Mouse (Mus musculus) kidney, embryonic 15.5 days (tissue): ENCODE data around the gene Rere. TPM values are rescaled to one million over a fixed set of nuclear protein-coding genes. Genes with fewer than 3 reads are reported as not detected.
"Not testable (repeated sequence)": the region's sequence is repeated elsewhere in the genome, so short reads cannot be mapped to it uniquely, and the experiment has no call there.

Experiments used
- ATAC-seq: fragments of 200-750 bp; cut with Nextera tagmentation; replicated peaks from 2 replicates; pipeline ENCODE4 v1.8.0; 2017; ENCODE audit warnings: moderate TSS enrichment; ENCODE audit not compliant: low FRiP score
- H3K27ac ChIP-seq: fragments of 300-500 bp; sonication (generic); 2 replicates; pipeline ENCODE4 v1.5.1; 2015; ENCODE audit warnings: mild to moderate bottlenecking, inconsistent platforms
- H3K27me3 ChIP-seq: fragments of 300-500 bp; sonication (generic); 2 replicates; pipeline ENCODE4 v1.6.1; 2015; ENCODE audit warnings: inconsistent platforms
- H3K36me3 ChIP-seq: fragments of 300-500 bp; sonication (generic); 2 replicates; pipeline ENCODE4 v1.6.1; 2015; ENCODE audit warnings: inconsistent platforms
- H3K4me1 ChIP-seq: fragments of 300-500 bp; sonication (generic); 2 replicates; pipeline ENCODE4 v1.6.1; 2015; ENCODE audit warnings: inconsistent platforms
- H3K4me2 ChIP-seq: fragments of 300-500 bp; sonication (generic); 2 replicates; pipeline ENCODE4 v1.6.1; 2015; ENCODE audit warnings: moderate library complexity, mild to moderate bottlenecking, inconsistent platforms
- H3K4me3 ChIP-seq: fragments of 300-500 bp; sonication (generic); replicated peaks from 2 replicates; pipeline ENCODE4 v1.5.1; 2015; ENCODE audit warnings: mild to moderate bottlenecking, inconsistent platforms
- H3K9ac ChIP-seq: fragments of 300-500 bp; sonication (generic); 2 replicates; pipeline ENCODE4 v1.6.1; 2015; ENCODE audit warnings: mild to moderate bottlenecking, inconsistent platforms
- H3K9me3 ChIP-seq: fragments of 300-500 bp; sonication (generic); replicated peaks from 2 replicates; pipeline ENCODE4 v1.6.1; 2016; ENCODE audit warnings: inconsistent platforms
- WGBS: fragments of 180-500 bp; shearing (Covaris S2); methylation state at CpG from one replicate; pipeline ENCODE4 v1.1.7; 2015; ENCODE audit warnings: mixed read lengths; 5-methylcytosine and 5-hydroxymethylcytosine counted together
- polyA plus RNA-seq: library from polyadenylated mRNA; unstranded; fragments of >200 nt; fragmentation: Nextera tagmentation; extraction: Ambion mirVana; gene quantifications from 2 replicates; pipeline ENCODE4 v1.2.1, GENCODE M21; 2015

The Rere gene
- polyA plus RNA-seq, 1 experiment from 2014 or later = 35.1 TPM

DNA sequence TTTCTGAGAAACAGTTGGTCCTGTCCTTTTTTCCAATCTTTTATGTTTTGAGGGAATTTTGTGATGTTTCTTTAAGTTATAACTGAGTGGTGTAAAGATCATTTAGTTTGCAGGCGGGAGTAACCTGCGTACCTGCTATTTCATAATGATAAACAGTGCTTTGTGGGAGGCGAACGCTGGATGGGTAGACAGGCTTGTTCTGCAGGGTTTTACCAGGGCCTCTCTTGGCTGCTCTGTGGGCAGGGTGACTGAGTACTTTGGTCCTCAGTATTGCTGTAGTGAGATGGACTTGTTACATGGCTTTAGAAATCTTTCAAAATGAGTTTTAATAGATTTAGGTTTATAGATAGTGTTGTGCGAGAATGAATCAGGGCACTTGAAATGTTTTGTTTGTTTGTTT, 205.7 kb downstream of the Rere start:
- WGBS = 42% methylated on average over 5 of the region's 5 CpGs
- no peaks in the 10 kb centered on the region for H3K9me3 ChIP-seq
- H3K27ac ChIP-seq = peak overlapping the region; percentile 86
- H3K36me3 ChIP-seq = peaks cover 18% of the 10 kb centered on the region
- H3K9ac ChIP-seq = no peak overlapping the region
- H3K4me3 ChIP-seq = no peak overlapping the region
- H3K4me1 ChIP-seq = peaks cover 40% of the 10 kb centered on the region
- ATAC-seq = no peak
- no peak overlapping the region for H3K4me2 ChIP-seq
- no peaks in the 10 kb centered on the region for H3K27me3 ChIP-seq

DNA sequence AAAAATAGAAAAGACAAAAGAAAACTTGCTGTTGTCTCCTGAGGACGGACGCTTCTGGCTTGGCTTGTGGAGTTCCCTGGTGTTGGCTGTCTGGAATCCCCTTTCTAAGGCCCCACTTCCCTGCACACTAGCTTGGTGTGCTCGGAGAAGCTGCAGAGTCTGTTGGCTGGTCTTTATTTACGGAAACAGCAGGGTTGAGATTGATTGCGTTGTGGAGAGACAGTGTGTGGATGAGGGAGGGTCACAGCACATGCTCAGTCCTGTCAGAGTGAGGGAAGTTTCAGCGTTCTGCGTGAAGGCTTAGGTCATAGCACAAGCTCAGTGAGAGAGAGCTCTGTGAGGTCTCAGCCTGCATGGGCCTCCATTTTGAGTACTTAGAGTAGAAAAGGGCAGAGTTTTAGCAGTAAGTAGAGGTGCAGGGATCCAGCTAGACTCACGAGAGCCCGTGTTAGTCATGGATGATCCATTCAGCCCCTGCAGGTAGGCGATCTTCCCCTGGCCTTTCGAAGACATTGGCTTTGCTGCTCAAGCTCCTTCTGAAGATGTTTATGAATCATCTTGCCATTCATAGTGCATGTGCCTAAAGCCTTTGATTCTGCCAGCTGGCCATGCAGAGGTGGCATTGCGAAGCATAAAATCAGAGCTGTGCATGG, 206.8 kb downstream of the Rere start:
- peak; percentile 97 for ATAC-seq
- H3K27me3 ChIP-seq = no peaks in the 10 kb centered on the region

DNA sequence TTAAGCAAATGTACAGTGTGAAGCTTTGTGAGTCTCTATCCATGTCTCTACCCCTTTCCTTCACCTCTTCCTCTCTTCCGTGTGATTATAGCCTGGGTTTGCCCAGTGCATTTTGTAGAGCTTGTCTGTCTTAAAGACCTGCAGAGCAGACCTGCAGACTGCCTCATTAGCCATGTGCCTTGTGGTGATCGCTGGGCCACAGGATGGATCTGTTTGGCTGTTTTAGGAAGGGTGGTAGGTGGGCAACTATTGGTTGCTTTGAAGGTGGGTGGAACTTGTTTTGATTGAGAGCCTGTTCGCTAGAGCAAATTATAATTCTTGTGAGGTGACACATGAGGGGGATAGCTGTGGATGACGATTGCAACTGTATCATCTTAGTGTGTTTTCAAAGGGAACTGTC, 207.3 kb downstream of the Rere start:
- no peak for ATAC-seq
- peak overlapping the region; percentile 33 for H3K4me3 ChIP-seq
- H3K9me3 ChIP-seq = no peaks in the 10 kb centered on the region
- peaks cover 46% of the 10 kb centered on the region for H3K4me1 ChIP-seq
- peak overlapping the region; percentile 86 for H3K27ac ChIP-seq
- peak overlapping the region; percentile 62 for H3K4me2 ChIP-seq
- H3K27me3 ChIP-seq = no peaks in the 10 kb centered on the region
- peak overlapping the region; percentile 33; the same call in 1 of the 2 replicates for H3K9ac ChIP-seq
- 46% methylated on average over 4 of the region's 4 CpGs for whole genome bisulfite sequencing
- peaks cover 10% of the 10 kb centered on the region; the same call in 1 of the 2 replicates for H3K36me3 ChIP-seq

More for the DNA sequence above, 206.8 kb downstream of the Rere start:
- peaks cover 42% of the 10 kb centered on the region for H3K4me1 ChIP-seq
- H3K27ac ChIP-seq = peak overlapping the region; percentile 86
- H3K9me3 ChIP-seq = no peaks in the 10 kb centered on the region
- peak overlapping the region; percentile 33; the same call in 1 of the 2 replicates for H3K9ac ChIP-seq
- peak overlapping the region; percentile 62 for H3K4me2 ChIP-seq
- peak overlapping the region; percentile 33 for H3K4me3 ChIP-seq
- peaks cover 10% of the 10 kb centered on the region; the same call in 1 of the 2 replicates for H3K36me3 ChIP-seq
- 14% methylated on average over 12 of the region's 12 CpGs for WGBS

DNA sequence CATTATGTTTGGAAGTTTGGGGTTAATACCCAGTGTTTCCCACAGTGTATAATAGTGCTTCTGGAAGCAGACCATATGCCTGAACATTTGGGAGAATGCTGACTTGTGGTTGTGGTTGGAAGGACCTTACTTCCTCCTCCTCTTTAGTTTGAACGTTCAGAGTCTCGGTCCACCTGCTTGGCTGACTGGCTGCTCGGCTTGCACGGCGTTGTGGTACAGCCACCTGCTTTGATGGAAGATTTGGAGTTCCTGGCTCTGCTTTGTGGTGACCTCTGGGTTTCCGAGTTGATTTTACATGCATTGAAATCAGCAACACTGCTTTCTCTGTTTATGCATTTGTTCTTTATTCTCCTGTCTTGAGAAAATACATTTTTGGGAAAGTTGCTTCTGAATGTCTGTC, 208.6 kb downstream of the Rere start:
- Histone ChIP-seq H3K9me3 (no peaks in the 10 kb centered on the region), H3K4me2 (no peak overlapping the region), H3K27ac (no peak overlapping the region), H3K4me3 (no peak overlapping the region), H3K36me3 (peaks cover 8% of the 10 kb centered on the region), H3K9ac (no peak overlapping the region), H3K4me1 (peaks cover 46% of the 10 kb centered on the region), H3K27me3 (no peaks in the 10 kb centered on the region)
- 69% methylated on average over 6 of the region's 6 CpGs for WGBS
- no peak for ATAC-seq

DNA sequence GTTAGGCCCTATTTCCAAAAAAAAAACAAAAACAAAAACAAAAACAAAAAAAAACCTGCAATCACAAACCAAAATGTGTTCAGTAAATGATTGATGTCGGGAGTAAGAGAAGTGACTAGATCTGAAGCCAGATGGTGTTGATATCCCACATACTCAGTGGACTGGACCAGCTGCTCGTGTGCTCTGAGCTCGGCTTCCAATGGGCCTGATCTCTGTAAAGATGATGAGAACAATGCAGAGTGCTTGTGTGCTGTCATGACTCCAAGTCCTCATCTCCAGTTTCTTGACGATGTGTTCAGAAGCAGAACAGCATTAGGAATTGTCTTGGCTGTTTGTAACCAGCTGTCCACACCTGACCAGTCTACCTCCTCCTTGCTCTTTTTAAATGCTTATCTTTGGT, 210.3 kb downstream of the Rere start:
- WGBS = 88% methylated on average over 4 of the region's 4 CpGs
- no peaks in the 10 kb centered on the region for H3K9me3 ChIP-seq

DNA sequence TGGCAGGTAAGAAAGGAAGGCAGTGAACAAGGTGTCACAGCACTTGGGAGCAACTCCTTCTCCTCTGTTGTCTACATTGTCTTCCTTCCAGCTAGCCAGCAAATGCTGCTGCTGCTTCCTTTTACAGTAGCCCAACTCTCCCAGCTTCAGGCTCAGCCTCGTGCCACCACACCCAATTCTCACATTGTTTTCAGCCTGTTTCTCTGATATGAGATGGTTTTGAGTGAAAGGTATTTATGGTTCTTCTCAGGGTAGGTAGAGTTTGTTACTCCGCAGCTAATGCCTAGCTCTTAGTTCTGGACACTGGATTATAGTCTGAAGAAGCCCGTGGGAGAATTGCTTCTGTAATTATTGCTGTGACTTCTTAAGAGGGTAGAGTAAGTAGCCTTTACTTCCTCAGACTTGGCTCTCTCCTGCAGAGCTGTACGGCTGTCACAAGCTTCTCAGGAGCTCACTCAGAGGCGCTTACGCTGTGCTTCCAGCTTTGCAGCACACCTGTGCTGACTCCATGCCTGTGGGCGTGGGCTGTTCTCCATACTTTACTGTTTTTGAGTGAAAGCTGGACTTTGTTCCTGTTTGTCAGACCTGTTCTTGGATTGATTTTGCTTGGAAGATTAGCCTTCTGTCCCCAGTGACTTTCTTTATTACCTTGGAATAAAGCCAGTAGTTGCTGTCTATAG, 212.0 kb downstream of the Rere start:
- H3K36me3 ChIP-seq = peaks cover 9% of the 10 kb centered on the region
- H3K4me2 ChIP-seq = no peak overlapping the region
- no peak overlapping the region for H3K9ac ChIP-seq
- H3K4me1 ChIP-seq = peaks cover 28% of the 10 kb centered on the region
- no peaks in the 10 kb centered on the region for H3K9me3 ChIP-seq
- H3K4me3 ChIP-seq = no peak overlapping the region
- no peak for ATAC-seq
- 76% methylated on average over 7 of the region's 7 CpGs for WGBS
- no peaks in the 10 kb centered on the region for H3K27me3 ChIP-seq
- H3K27ac ChIP-seq = peak overlapping the region; percentile 54

More for the DNA sequence above, 210.3 kb downstream of the Rere start:
- ATAC-seq = no peak
- Histone ChIP-seq H3K27ac (no peak overlapping the region), H3K4me1 (peaks cover 45% of the 10 kb centered on the region), H3K9ac (no peak overlapping the region), H3K4me3 (no peak overlapping the region), H3K36me3 (peaks cover 9% of the 10 kb centered on the region), H3K27me3 (no peaks in the 10 kb centered on the region), H3K4me2 (no peak overlapping the region)

DNA sequence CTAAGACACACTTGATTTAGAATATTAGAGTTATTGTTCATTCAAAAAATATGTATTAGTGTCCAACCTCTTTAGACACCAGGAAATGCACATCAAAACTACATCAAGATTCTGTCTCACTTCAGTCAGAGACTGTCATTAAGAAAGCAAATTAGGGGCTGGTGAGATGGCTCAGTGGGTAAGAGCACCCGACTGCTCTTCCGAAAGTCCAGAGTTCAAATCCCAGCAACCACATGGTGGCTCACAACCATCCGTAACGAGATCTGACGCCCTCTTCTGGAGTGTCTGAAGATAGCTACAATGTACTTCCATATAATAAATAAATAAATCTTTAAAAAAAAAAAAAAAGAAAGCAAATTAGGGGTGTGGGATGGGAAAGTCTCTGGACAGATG, 212.5 kb downstream of the Rere start:
- H3K9me3 ChIP-seq, H3K4me3 ChIP-seq, H3K36me3 ChIP-seq, H3K4me2 ChIP-seq, ATAC-seq, H3K9ac ChIP-seq, H3K27me3 ChIP-seq: not testable (repeated sequence)
- 91% methylated on average over 5 of the region's 5 CpGs for WGBS
- peaks cover 22% of the 10 kb centered on the region for H3K4me1 ChIP-seq
- peak overlapping the region; percentile 54; the same call in 1 of the 2 replicates for H3K27ac ChIP-seq

DNA sequence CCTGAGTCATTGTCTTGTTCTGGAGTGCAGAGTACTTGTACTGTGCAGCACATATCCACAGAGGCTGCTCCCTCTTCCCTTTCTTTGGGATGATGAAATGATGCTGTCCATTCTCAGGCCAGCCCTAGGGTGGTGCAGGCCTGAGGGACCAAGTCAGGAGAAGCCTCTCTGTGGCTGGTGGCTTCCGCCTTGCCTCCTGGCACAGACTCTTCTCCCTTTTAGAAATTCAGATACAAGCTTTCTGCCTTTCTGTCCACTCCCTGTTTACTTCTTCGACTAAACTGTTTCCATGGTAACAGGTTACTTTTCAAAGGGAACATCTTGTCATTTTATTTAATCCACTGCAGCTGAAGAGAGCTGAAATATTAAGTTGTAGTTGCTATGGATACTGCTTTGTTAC, 214.1 kb downstream of the Rere start:
- peaks cover 12% of the 10 kb centered on the region for H3K36me3 ChIP-seq
- WGBS = 77% methylated on average over 2 of the region's 2 CpGs
- peaks cover 11% of the 10 kb centered on the region; the same call in 1 of the 2 replicates for H3K4me1 ChIP-seq
- no peaks in the 10 kb centered on the region for H3K27me3 ChIP-seq
- no peak overlapping the region for H3K27ac ChIP-seq
- H3K4me2 ChIP-seq = no peak overlapping the region
- no peaks in the 10 kb centered on the region for H3K9me3 ChIP-seq
- no peak for ATAC-seq
- H3K4me3 ChIP-seq = no peak overlapping the region
- no peak overlapping the region for H3K9ac ChIP-seq

DNA sequence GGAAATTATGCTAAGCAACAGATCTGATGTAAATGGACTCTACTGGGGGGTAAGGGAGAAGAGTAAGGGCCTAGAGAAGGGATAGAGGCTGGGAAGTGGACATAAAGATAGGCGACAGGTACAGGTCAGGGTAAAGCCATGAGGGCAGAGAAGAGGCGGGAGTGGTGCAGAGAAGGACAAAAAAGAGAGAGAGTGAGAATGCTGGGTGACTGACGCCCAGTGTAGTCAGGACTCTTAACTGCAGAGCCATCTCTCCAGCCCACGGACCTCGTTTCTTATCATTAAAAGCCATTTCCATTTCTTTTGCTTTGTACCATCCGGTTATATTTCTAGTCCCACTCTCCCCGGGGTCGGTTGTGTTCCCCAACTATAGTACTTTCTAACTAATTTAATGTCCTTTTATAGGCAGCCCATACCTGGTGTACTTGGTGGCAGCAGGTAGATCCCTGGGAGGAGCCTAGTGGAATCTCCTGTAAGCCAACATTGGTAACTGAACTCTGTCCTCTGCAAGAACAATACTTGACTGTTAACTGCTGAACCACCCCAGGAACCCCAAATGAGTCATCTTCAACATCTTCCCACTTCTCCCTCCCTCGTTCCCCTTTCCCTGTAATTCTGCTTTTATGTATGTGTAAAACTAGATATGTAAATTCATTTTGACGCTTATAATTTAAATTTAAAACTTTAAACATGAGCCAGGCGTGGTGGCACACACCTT, 223.0 kb downstream of the Rere start:
- no peak for ATAC-seq
- no peaks in the 10 kb centered on the region for H3K27me3 ChIP-seq

DNA sequence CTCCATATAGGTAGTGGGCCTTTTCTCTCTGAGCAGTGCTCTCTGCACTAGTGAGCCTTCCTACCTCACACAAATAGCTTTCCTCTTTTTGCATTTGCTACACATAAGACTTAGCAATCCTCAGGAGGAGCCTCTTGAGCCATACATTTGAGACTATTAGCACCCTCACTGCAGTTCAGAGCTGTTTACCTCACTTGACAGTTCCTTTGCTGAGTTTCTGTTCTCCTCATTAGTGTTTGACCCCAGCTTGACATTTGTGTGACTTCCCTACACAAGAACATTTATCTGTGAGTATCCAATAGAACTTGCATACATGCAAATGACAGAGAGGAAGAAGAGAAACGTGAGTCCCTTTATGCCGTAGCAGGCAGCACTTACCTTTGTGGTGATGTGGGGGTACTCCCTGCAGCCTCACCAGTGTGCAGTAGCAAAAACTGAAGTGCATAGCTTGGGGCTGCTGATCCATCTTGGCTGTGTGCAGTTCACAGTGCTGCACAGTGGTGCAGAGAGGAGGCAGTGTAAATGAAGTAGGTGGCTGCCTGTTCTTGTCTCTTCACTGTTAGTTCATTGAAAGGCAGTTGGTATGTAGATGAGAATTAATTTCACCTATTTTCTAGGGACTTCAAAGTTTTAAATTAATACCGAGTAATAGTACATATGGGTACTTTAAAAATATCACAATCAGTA, 227.7 kb downstream of the Rere start:
- Histone ChIP-seq H3K27ac (no peak overlapping the region), H3K4me1 (no peaks in the 10 kb centered on the region), H3K36me3 (peaks cover 71% of the 10 kb centered on the region), H3K27me3 (no peaks in the 10 kb centered on the region), H3K9me3 (no peaks in the 10 kb centered on the region), H3K4me3 (no peak overlapping the region), H3K9ac (no peak overlapping the region), H3K4me2 (no peak overlapping the region)
- WGBS = 79% methylated on average over 3 of the region's 3 CpGs
- ATAC-seq = no peak

More for the DNA sequence above, 223.0 kb downstream of the Rere start:
- Histone ChIP-seq H3K9me3 (no peaks in the 10 kb centered on the region), H3K27ac (no peak overlapping the region), H3K4me3 (no peak overlapping the region), H3K4me2 (no peak overlapping the region), H3K36me3 (peaks cover 61% of the 10 kb centered on the region), H3K4me1 (no peaks in the 10 kb centered on the region), H3K9ac (no peak overlapping the region)
- 91% methylated on average over 11 of the region's 11 CpGs for WGBS

DNA sequence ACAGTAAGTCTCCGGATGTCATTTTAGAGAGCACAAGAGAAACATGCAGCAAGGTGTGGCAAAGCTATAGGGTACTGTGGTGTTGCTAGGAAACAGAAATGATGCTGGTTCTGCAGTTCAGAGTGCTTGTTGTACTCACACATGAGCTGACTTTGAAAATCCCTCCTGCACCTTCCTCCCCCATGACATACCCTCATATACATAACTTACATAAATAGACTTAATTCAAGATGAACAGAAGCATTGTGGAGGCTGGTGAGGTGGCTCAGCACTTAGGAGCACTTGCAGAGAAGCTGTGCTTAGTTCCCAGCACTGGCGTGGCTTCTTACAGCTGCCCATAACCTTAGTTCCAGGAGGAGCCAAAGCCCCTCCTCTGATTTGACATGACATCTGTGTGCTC, 228.6 kb downstream of the Rere start:
- Histone ChIP-seq H3K27ac (no peak overlapping the region), H3K9ac (no peak overlapping the region), H3K4me3 (no peak overlapping the region), H3K9me3 (no peaks in the 10 kb centered on the region), H3K27me3 (no peaks in the 10 kb centered on the region), H3K36me3 (peaks cover 66% of the 10 kb centered on the region), H3K4me1 (no peaks in the 10 kb centered on the region), H3K4me2 (no peak overlapping the region)
- ATAC-seq = no peak
- 81% methylated on average over 2 of the region's 2 CpGs for WGBS

DNA sequence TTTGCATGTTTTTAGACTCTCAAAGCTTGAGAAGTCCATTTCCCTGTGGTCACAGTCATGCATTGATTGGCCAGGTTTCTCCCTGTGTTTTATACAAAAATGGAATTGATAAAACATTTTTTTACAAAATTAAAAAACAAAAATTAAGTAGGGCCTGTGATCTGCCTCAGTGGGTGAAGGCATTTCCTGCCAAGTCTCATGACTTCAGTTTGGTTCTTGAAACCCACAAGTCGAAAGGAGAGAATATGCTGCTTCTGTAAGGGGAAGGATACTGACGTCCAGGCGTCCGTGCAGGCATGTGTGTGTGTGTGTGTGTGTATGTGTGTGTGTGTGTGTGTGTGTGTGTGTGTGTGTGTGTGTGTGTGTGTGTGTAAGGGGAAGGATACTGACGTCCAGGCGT, 231.9 kb downstream of the Rere start:
- H3K36me3 ChIP-seq = peaks cover 49% of the 10 kb centered on the region
- 97% methylated on average over 4 of the region's 6 CpGs for WGBS
- not testable (repeated sequence) for H3K4me2 ChIP-seq, H3K4me3 ChIP-seq, H3K4me1 ChIP-seq, H3K9me3 ChIP-seq, ATAC-seq, H3K27ac ChIP-seq, H3K9ac ChIP-seq, H3K27me3 ChIP-seq
